Mouse (Mus musculus): Measurements from ENCODE around the gene Nfkbil1.

DNA sequence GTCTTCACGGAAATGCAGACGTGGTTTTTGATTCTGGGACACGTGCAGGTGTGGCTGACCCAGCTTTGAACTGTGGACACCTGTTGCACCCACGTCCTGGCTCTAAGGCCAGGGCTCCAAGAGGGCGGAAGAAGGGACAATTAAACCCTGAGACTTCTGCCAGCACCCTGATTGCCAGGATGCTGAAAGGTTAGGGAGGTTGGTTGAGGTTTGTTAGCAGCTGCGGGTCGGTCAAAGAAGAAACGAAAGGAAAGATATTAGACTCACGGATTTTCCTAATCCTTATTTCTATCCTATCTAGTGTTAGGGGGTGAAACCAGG lies 39.3 kb downstream of the Nfkbil1 start:
- TF ChIP-seq CTCF (IDR thresholded peaks at IDR 0.05; ENCODE audit: control insufficient read depth, insufficient read depth, insufficient replicate concordance, low read depth, low read length) (no peak), POLR2A (IDR thresholded peaks at IDR 0.05; ENCODE audit: control insufficient read depth, low read depth, low read length) (no peak)
